Mouse (Mus musculus) kidney, postnatal 25 days (tissue): ENCODE measurements at regions not wholly inside any gene's neighbourhood (a gene's known extent, or its start where the extent isn't known, plus 50 kb on each side); places are given as distances from the start of the nearest gene placed in this dataset.

ENCODE experiments used
- DNase-seq, 2 experiments: peaks; one replicate each; pipeline ENCODE4 v3.0.0; 2021; ENCODE audit warnings: mixed read lengths in 2 of 2

DNA sequence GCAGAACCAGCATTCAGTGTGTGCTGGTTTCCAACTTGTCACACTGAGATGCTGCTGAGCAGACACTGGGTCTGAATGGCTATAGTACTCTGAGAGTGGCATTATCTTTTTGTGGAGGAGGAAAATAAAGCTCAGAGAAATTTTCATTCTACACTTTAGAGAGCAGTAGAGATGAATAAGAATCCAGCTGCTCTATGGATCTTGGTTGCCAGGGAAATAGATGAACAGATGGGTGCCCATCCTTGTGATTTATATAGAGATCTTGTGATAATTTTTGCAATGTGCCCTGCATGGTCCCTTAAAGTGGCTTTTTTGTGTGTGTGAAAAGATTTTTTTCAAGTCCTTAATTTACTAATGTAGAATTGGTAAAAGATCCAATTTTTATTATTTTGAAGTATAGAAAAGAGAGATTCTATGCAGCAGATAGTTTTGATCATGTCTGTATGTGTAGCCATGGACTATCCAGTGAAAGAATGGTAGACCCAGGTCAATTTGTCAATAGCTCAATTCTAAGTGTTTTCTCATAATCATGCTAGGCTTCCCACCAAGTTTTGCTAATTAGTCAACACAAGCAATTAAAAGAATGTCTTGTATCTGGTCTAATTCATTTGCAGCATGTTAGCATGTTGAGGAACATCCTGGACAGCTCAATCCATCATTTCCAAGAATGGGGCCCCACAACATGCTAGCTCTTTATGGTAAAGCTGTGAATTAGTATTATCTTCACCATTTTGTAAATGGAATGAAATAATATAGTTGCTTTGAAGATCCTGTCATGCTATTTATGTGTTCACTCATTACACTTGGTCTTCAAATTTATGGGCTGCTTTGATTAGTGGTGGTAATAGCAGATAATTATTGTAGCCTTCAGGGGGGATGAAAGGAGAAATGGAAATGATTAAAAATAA is 184.7 kb downstream of the Snx13 start:
- DNase-seq: no peak

GRCm38 (mm10) chr12:35220429-35220828 is 173.4 kb downstream of the Snx13 start:
- no peak for DNase-seq

DNA sequence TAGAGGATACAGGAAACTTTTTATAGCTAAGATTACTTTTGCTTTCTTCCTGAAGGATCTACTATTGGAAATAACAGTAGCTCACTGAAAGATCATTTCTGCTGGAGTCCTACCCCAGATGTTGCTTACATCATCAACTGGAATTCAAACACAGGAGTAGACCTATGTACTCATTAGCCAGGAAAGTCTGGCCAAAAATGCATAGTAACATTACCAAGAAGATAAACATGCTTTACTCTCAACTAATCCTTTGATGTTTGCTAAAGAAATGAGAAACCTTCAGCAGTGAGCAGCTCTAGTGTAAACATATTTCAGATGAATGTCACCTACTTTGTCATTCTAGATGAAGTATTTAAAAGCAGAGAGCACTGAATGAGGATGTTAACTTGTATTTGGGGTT is 173.0 kb downstream of the Snx13 start:
- DNase-seq: no peak

DNA sequence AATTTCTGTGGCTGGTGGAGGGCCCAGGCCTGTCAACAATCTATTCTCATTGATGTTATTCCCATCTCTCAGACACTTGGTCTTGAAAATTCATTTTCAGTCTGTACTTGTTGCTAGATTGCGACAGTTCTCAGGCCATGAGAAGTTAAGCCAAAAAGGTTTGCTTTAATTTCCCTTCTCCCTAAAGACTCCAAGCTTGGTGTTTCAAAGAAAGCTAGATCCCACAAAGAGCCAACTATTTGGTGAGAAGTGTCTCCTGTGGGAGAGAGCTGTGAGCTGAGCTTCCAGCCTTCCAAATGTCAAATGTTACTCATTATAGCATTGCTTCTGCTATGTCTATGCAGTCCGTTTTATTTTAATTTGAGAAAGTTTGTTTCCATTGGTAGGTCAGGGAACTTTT is 169.7 kb downstream of the Snx13 start:
- no peak for DNase-seq

- DNase-seq: no peak
Observed at GRCm38 (mm10) chr12:35209399-35209798, 162.4 kb downstream of the Snx13 start.

- DNase-seq: no peak
Observed at GRCm38 (mm10) chr12:35207605-35208004, 160.6 kb downstream of the Snx13 start.

DNA sequence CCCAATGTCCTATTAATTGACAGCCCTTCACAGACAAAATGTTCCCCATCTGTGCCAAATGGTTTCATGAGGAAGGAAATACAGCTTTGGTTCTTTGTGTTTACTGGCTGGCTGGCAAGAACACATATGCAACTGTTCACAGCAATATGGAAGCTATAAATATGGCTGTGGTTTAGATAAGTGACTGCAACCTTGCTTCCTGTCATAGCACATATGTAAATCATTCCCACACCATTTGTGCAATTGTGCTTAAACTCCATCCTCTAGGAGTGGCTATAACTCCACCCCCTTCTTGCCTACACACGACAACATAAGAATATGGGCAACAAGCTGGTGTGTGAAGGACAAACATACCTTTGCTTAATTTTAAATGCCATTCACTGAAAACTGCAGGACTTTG is 156.4 kb downstream of the Snx13 start:
- no peak for DNase-seq

GRCm38 (mm10) chr12:35200110-35200509 is 153.1 kb downstream of the Snx13 start:
- no peak for DNase-seq
